9 mouse cellular contexts compared by ENCODE assay signal in the genomic region with DNA sequence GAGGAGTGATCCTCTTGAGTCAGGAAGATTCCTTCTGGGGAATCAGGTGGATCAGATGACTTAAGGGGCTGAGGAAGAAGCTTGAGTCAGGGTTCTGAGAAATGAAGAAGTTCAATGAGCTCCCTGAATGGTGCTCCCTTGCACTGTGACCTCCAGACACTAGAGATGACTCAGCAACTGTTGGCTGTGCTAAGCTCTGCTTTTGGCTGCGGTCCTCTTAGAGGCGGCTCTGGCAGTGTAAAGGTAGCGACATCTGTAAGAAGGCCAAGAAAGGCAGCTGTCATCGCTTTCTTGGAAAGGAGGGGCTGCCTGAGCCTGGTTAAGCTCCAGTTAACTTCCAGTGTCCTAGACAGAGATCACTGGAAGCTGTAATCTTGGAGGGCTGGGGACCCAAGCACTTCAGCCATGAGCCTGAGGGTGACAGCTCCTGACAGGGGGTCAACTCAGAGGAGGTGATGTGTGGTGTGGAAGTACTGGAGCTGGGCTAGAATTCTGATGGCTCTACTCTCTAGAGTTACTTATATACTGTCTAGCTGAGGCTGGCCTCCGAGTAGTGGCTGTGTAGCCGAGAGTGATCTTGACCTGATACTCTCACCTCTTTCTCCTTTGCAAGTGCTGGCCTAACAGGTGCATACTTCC. TPM values are rescaled to one million over a fixed set of nuclear protein-coding genes. Genes with fewer than 3 reads are reported as not detected.
DNase-seq lines count a peak whose midpoint lies in the region; ATAC-seq and TF ChIP-seq lines count a peak whose summit lies in the region.
"Had no signal": no experiment of that assay in that cellular context is flagged by ENCODE, and none has a peak within 500 bp of the region (broad histone marks: within the 10 kb centered on the region; RNA-seq: fewer than 3 reads in every experiment).

No protein-coding gene starts in this region.

- H3K9ac ChIP-seq in neural tube, embryonic 14.5 days (replicated peaks; ENCODE audit: low read depth, low read length) = no peak overlapping the region
- no peak overlapping the region for H3K9ac ChIP-seq in lung, embryonic 14.5 days
- H3K9ac ChIP-seq: liver, embryonic 13.5 days had no signal

- intact Hi-C loops in heart, postnatal 25 days (cut with DNase I) = no loop called here

- 75% methylated on average over 6 of the region's 6 CpGs for WGBS in neural tube, embryonic 14.5 days
- WGBS in lung, embryonic 14.5 days = 69% methylated on average over 6 of the region's 6 CpGs

- peak; percentile 39; the same call in 1 of the 2 replicates for ATAC-seq in neural tube, embryonic 14.5 days (ENCODE audit: low read depth)
- peak; percentile 20; the same call in 1 of the 2 replicates for ATAC-seq in lung, embryonic 14.5 days (ENCODE audit: insufficient read depth)
- ATAC-seq in inflammation-experienced regulatory T-cells, adult 6 months = no peak

- no peak for DNase-seq in neural tube, embryonic 10.5 days (ENCODE audit: extremely low spot score, low spot score)
- peak; percentile 69 to 72 for DNase-seq in adrenal gland, postnatal 36 days
- peak; percentile 54 for DNase-seq in heart, postnatal 25 days (ENCODE audit: low spot score)
- peak; percentile 60 for DNase-seq in lung, embryonic 14.5 days
- no peak for DNase-seq in B cell, adult 2 months
- DNase-seq in thymus, postnatal 25 days = no peak
- DNase-seq: liver, embryonic 13.5 days had no signal

- no peak overlapping the region for H3K4me2 ChIP-seq in neural tube, embryonic 14.5 days (ENCODE audit: low read depth, low read length)
- no peak overlapping the region for H3K4me2 ChIP-seq in lung, embryonic 14.5 days
- H3K4me2 ChIP-seq: liver, embryonic 13.5 days had no signal

- H3K27ac ChIP-seq in neural tube, embryonic 14.5 days (ENCODE audit: low read depth, low read length) = no peak overlapping the region
- no peak overlapping the region for H3K27ac ChIP-seq in lung, embryonic 14.5 days (ENCODE audit: low read depth)
- H3K27ac ChIP-seq: liver, embryonic 13.5 days had no signal

- H3K4me1 ChIP-seq in neural tube, embryonic 14.5 days (ENCODE audit: control insufficient read depth, insufficient read depth, low read length) = no peaks in the 10 kb centered on the region; the same call in 1 of the 2 replicates
- H3K4me1 ChIP-seq in lung, embryonic 14.5 days (ENCODE audit: insufficient read depth) = no peaks in the 10 kb centered on the region

- no peaks in the 10 kb centered on the region for H3K27me3 ChIP-seq in neural tube, embryonic 14.5 days (ENCODE audit: control insufficient read depth, insufficient read depth, low read length)
- no peaks in the 10 kb centered on the region for H3K27me3 ChIP-seq in lung, embryonic 14.5 days (ENCODE audit: insufficient read depth, low read length)
- H3K27me3 ChIP-seq: liver, embryonic 13.5 days had no signal

- no peaks in the 10 kb centered on the region for H3K36me3 ChIP-seq in neural tube, embryonic 14.5 days (ENCODE audit: control insufficient read depth, insufficient read depth, low read length)
- H3K36me3 ChIP-seq in lung, embryonic 14.5 days (ENCODE audit: insufficient read depth) = no peaks in the 10 kb centered on the region
- H3K36me3 ChIP-seq: liver, embryonic 13.5 days had no signal

- H3K4me3 ChIP-seq in neural tube, embryonic 14.5 days (ENCODE audit: low read depth, low read length) = no peak overlapping the region
- no peak overlapping the region for H3K4me3 ChIP-seq in lung, embryonic 14.5 days (ENCODE audit: low read depth, low read length)
- H3K4me3 ChIP-seq: liver, embryonic 13.5 days had no signal

- no peak for TF ChIP-seq CTCF in lung, embryonic 14.5 days (IDR thresholded peaks at IDR 0.05; ENCODE audit: low read depth)

- H3K9me3 ChIP-seq in neural tube, embryonic 14.5 days (ENCODE audit: control insufficient read depth, low read length) = no peaks in the 10 kb centered on the region
- H3K9me3 ChIP-seq in lung, embryonic 14.5 days (ENCODE audit: low read depth, low read length) = no peaks in the 10 kb centered on the region
- H3K9me3 ChIP-seq: liver, embryonic 13.5 days had no signal

RNA-seq across cellular contexts. Expression of a gene that starts 37.4 kb away (rescaled TPM):
- 13.3 and 16.8 TPM in 2 replicates for polyA plus RNA-seq in neural tube, embryonic 14.5 days (2014; fragmentation: Nextera tagmentation; extraction: Ambion mirVana)
- total RNA-seq in adrenal gland, postnatal 36 days (2021) = 10 to 100 TPM; 20.7 to 41.7 TPM
- total RNA-seq in heart, postnatal 25 days (2021) = 1 to 10 TPM; 5.7 to 7.2 TPM
- polyA plus RNA-seq in lung, embryonic 14.5 days (2014; fragmentation: Nextera tagmentation; extraction: Ambion mirVana) = 4.6 and 5.0 TPM in 2 replicates
- polyA plus RNA-seq in inflammation-experienced regulatory T-cells, adult 6 months (2017; shearing (Covaris generic)) = under 1 TPM; 0.24 to 0.47 (median 0.36) TPM

Comparison
In these comparisons a context has a peak if more than half of its experiments do, and no peak if none do; other contexts are left out.
1. DNase-seq: peak in adrenal gland, postnatal 36 days (2 of 2), heart, postnatal 25 days (single experiment) and lung, embryonic 14.5 days (single experiment); none in neural tube, embryonic 10.5 days (single experiment), B cell, adult 2 months (0 of 2) and thymus, postnatal 25 days (single experiment).